Mouse (Mus musculus): ENCODE measurements at regions not wholly inside any gene's neighbourhood (a gene's known extent, or its start where the extent isn't known, plus 50 kb on each side); places are given as distances from the start of the nearest gene placed in this dataset.

GRCm38 (mm10) chr12:8864830-8865229, 56.6 kb upstream of the Laptm4a start:
- no peak overlapping the region for H3K9ac ChIP-seq
- ATAC-seq (replicated peaks) = no peak
- H3K4me2 ChIP-seq = no peak overlapping the region
- no peak overlapping the region for H3K27ac ChIP-seq
- no peaks in the 10 kb centered on the region for H3K4me1 ChIP-seq
- 62% methylated on average over 3 of the region's 3 CpGs for WGBS
- no peaks in the 10 kb centered on the region for H3K36me3 ChIP-seq (replicated peaks)
- H3K4me3 ChIP-seq = no peak overlapping the region
- H3K27me3 ChIP-seq (replicated peaks) = no peaks in the 10 kb centered on the region
- H3K9me3 ChIP-seq = no peaks in the 10 kb centered on the region

- WGBS = 65% methylated on average over 1 of the region's 1 CpGs
- Histone ChIP-seq H3K27me3 (replicated peaks) (no peaks in the 10 kb centered on the region), H3K9ac (no peak overlapping the region), H3K4me1 (no peaks in the 10 kb centered on the region), H3K4me3 (no peak overlapping the region), H3K4me2 (no peak overlapping the region), H3K27ac (no peak overlapping the region), H3K36me3 (replicated peaks) (no peaks in the 10 kb centered on the region), H3K9me3 (no peaks in the 10 kb centered on the region)
- ATAC-seq (replicated peaks) = no peak
Measured at GRCm38 (mm10) chr12:8865250-8865649, 56.2 kb upstream of the Laptm4a start.

GRCm38 (mm10) chr12:8867104-8867503, 54.4 kb upstream of the Laptm4a start:
- Histone ChIP-seq H3K27me3 (replicated peaks) (no peaks in the 10 kb centered on the region), H3K9me3 (no peaks in the 10 kb centered on the region), H3K4me1 (no peaks in the 10 kb centered on the region), H3K36me3 (replicated peaks) (no peaks in the 10 kb centered on the region), H3K4me3 (no peak overlapping the region), H3K27ac (no peak overlapping the region), H3K4me2 (no peak overlapping the region), H3K9ac (no peak overlapping the region)
- no peak for ATAC-seq (replicated peaks)
- 39% methylated on average over 1 of the region's 1 CpGs for WGBS

GRCm38 (mm10) chr12:8868690-8869089, 52.8 kb upstream of the Laptm4a start:
- no peak overlapping the region for H3K9ac ChIP-seq
- no peaks in the 10 kb centered on the region for H3K9me3 ChIP-seq
- 80% methylated on average over 6 of the region's 6 CpGs for WGBS
- no peaks in the 10 kb centered on the region for H3K4me1 ChIP-seq
- H3K4me3 ChIP-seq = no peak overlapping the region
- ATAC-seq (replicated peaks) = no peak
- H3K36me3 ChIP-seq (replicated peaks) = no peaks in the 10 kb centered on the region
- no peak overlapping the region for H3K4me2 ChIP-seq
- H3K27ac ChIP-seq = no peak overlapping the region
- H3K27me3 ChIP-seq (replicated peaks) = no peaks in the 10 kb centered on the region

- Histone ChIP-seq H3K36me3 (replicated peaks) (no peaks in the 10 kb centered on the region), H3K9me3 (no peaks in the 10 kb centered on the region), H3K9ac (no peak overlapping the region), H3K4me2 (no peak overlapping the region), H3K4me1 (no peaks in the 10 kb centered on the region), H3K27ac (no peak overlapping the region), H3K27me3 (replicated peaks) (no peaks in the 10 kb centered on the region), H3K4me3 (no peak overlapping the region)
- ATAC-seq (replicated peaks) = no peak
- 60% methylated on average over 1 of the region's 1 CpGs for WGBS
Measured at GRCm38 (mm10) chr12:8869190-8869589, 52.3 kb upstream of the Laptm4a start.

Measured in midbrain, embryonic 15.5 days (tissue).